Mouse (Mus musculus) embryonic fibroblast, embryonic 13.5 days (primary cell): ENCODE data around the gene Alkbh5.

Experiments used
- CTCF ChIP-seq: IDR thresholded peaks from 2 replicates; pipeline ENCODE4 v1.5.1; 2011; ENCODE audit warnings: mild to moderate bottlenecking, control low read depth, low read length, moderate library complexity, borderline replicate concordance; ENCODE audit not compliant: insufficient read depth
- POLR2A ChIP-seq: IDR thresholded peaks from 2 replicates; pipeline ENCODE4 v1.6.1; 2011; ENCODE audit warnings: low read depth, mild to moderate bottlenecking, control low read depth, low read length, moderate library complexity

DNA sequence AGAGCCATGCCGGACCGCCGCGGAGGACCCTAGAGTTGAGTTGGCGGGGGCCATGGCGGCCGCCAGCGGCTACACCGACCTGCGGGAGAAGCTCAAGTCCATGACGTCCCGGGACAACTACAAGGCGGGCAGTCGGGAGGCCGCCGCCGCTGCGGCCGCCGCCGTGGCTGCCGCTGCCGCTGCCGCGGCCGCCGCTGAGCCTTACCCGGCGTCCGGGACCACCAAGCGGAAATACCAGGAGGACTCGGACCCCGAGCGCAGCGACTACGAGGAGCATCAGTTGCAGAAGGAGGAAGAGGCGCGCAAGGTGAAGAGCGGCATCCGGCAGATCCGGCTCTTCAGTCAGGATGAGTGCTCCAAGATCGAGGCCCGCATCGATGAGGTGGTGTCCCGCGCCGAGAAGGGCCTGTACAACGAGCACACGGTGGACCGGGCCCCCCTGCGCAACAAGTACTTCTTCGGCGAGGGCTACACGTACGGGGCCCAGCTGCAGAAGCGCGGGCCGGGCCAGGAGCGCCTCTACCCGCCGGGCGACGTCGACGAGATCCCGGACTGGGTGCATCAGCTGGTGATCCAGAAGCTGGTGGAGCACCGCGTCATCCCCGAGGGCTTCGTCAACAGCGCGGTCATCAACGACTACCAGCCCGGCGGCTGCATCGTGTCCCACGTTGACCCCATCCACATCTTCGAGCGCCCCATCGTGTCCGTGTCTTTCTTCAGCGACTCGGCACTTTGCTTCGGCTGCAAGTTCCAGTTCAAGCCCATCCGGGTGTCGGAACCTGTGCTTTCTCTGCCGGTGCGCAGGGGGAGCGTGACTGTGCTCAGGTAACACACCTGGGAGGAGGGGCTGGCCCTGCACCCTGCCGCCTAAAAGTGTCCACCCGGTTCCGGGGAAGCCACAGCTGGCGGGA lies 2.4 kb downstream of the Alkbh5 start:
- TF ChIP-seq POLR2A (no peak), CTCF (no peak)
